Mouse (Mus musculus): ENCODE measurements around the gene Zfp445. TPM values are rescaled to one million over a fixed set of nuclear protein-coding genes. Genes with fewer than 3 reads are reported as not detected.
A peak's percentile ranks its signal among the peaks of the same experiment; 100 is the strongest.

Gene Zfp445
- polyA plus RNA-seq, 1 experiment, result 158 TPM

GRCm38 (mm10) chr9:122807186-122807585 lies 58.6 kb downstream of the Zfp445 start:
- Histone ChIP-seq H3K4me3 (replicated peaks; ENCODE audit: insufficient read depth, low read depth, low read length) (no peak overlapping the region), H3K27ac (ENCODE audit: insufficient read depth, low read length) (no peak overlapping the region), H3K4me1 (ENCODE audit: control insufficient read depth, insufficient read depth, low read length) (no peaks in the 10 kb centered on the region), H3K27me3 (ENCODE audit: control insufficient read depth, insufficient read depth, low read length) (no peaks in the 10 kb centered on the region)
- no peak for DNase-seq
- WGBS, result 97% methylated on average over 2 of the region's 2 CpGs
- TF ChIP-seq POLR2A (IDR thresholded peaks at IDR 0.05; ENCODE audit: borderline replicate concordance, insufficient read depth, low read length) (no peak), CTCF (IDR thresholded peaks at IDR 0.05; ENCODE audit: borderline replicate concordance, insufficient read depth, low read depth, low read length) (no peak)

- Histone ChIP-seq H3K4me1 (ENCODE audit: control insufficient read depth, insufficient read depth, low read length) (no peaks in the 10 kb centered on the region), H3K27me3 (ENCODE audit: control insufficient read depth, insufficient read depth, low read length) (no peaks in the 10 kb centered on the region), H3K4me3 (replicated peaks; ENCODE audit: insufficient read depth, low read depth, low read length) (peak overlapping the region; percentile 74), H3K27ac (ENCODE audit: insufficient read depth, low read length) (peak overlapping the region; percentile 77)
- no peak for DNase-seq
- WGBS, result 14% methylated on average over 10 of the region's 10 CpGs
- TF ChIP-seq POLR2A (IDR thresholded peaks at IDR 0.05; ENCODE audit: borderline replicate concordance, insufficient read depth, low read length) (no peak), CTCF (IDR thresholded peaks at IDR 0.05; ENCODE audit: borderline replicate concordance, insufficient read depth, low read depth, low read length) (no peak)
Observed at GRCm38 (mm10) chr9:122805845-122806341, 59.9 kb downstream of the Zfp445 start.

GRCm38 (mm10) chr9:122805053-122805844 lies 60.6 kb downstream of the Zfp445 start, which contains the start of gene Tcaim:
Gene Tcaim, plus strand, starts transcription at chr9:122805539.
- TF ChIP-seq CTCF (IDR thresholded peaks at IDR 0.05; ENCODE audit: borderline replicate concordance, insufficient read depth, low read depth, low read length) (no peak), POLR2A (IDR thresholded peaks at IDR 0.05; ENCODE audit: borderline replicate concordance, insufficient read depth, low read length) (peak; percentile 78; the same call in 1 of the 2 replicates)
- 6% methylated on average over 41 of the region's 42 CpGs for WGBS
- Histone ChIP-seq H3K4me1 (ENCODE audit: control insufficient read depth, insufficient read depth, low read length) (no peaks in the 10 kb centered on the region), H3K27ac (ENCODE audit: insufficient read depth, low read length) (peak within 1 kb of the TSS; percentile 77), H3K4me3 (replicated peaks; ENCODE audit: insufficient read depth, low read depth, low read length) (peak within 1 kb of the TSS; percentile 74), H3K27me3 (ENCODE audit: control insufficient read depth, insufficient read depth, low read length) (no peaks in the 10 kb centered on the region)
- DNase-seq, result peak; percentile 94

Other genes starting within 250 kb of the Zfp445 start
- gene Topaz1, start 118.7 kb downstream of the Zfp445 start, polyA plus RNA-seq (2012; rRNA removed), result 0.02 TPM in 1 of 2 replicates, not detected in the other
- 12.6 and 14.6 TPM in 2 replicates for gene Tcaim, start 60.5 kb downstream of the Zfp445 start, polyA plus RNA-seq (2012; rRNA removed)
- not detected in 2 replicates for gene Gm35549, start 22.0 kb downstream of the Zfp445 start, polyA plus RNA-seq (2012; rRNA removed)
- gene Zkscan7, start 19.7 kb upstream of the Zfp445 start, polyA plus RNA-seq (2012; rRNA removed), result 3.1 and 4.0 TPM in 2 replicates
- gene Zfp105, start 57.1 kb upstream of the Zfp445 start, polyA plus RNA-seq (2012; rRNA removed), result 7.2 and 7.9 TPM in 2 replicates
- 14.2 and 17.1 TPM in 2 replicates for gene 1110059G10Rik, start 85.0 kb upstream of the Zfp445 start, polyA plus RNA-seq (2012; rRNA removed)
- 0.51 and 0.62 TPM in 2 replicates for gene Kif15, start 85.0 kb upstream of the Zfp445 start, polyA plus RNA-seq (2012; rRNA removed)
- 21.2 and 21.3 TPM in 2 replicates for gene Tmem42, start 155.3 kb upstream of the Zfp445 start, polyA plus RNA-seq (2012; rRNA removed)
- gene Tgm4, start 168.7 kb upstream of the Zfp445 start, polyA plus RNA-seq (2012; rRNA removed), result 0.44 and 0.69 TPM in 2 replicates
- 83.4 and 85.9 TPM in 2 replicates for gene Zdhhc3, start 247.2 kb upstream of the Zfp445 start, polyA plus RNA-seq (2012; rRNA removed)
- gene Exosc7, start 247.2 kb upstream of the Zfp445 start, polyA plus RNA-seq (2012; rRNA removed), result 57.2 and 60.5 TPM in 2 replicates

Data from cerebellum, adult 2 months (tissue).